Mouse (Mus musculus): ENCODE data around the gene Olfr994.

Olfr994 gene

DNA sequence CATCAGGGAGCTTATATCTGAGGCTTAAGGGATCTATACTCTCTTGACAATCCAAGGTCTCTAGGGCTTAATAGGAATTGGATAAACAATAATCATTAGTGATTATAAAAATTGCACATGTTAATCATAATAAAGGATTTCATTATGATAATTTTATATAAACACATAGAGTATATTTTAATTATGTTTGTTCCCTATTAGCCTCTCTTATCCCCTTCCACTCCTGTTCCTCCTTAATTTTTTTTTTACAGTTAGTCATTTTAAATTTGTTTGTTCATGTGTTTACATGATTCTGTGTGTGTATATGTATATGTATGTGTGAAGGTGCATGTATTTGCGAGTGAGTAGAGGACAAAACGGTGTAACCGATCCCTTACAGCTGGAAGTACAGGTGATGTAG, at the start of gene Olfr994:
Olfr994 (minus strand) TSS at position 101 of the 400 bp plus-strand sequence.
- no peak for DNase-seq (ENCODE audit: low spot score)

DNA sequence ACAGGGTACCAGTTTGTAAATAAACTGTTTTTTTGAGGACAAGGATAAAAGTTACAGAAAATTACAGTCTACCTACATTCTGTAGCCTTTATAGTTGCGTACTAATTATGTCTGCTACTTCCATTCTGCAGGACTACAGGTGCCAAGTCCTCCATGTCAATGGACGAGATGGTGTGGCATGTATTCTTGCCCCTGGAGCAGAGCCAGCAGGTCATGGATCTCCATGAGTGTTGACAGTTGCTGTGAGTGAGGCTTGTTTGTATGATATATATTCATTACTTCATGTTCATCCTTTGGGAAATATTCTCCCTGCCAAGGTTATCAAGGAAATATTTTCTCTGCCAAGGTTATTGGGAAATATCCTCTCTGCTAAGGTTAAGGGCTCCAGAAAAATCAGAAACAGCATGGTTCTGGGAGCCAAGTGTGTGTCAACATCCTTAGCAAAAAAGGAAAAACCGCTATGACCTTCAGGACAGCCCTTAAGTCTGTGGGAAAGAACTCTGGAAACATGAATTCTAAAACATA, 30.6 kb upstream of the Olfr994 start:
- peak; percentile 49 for DNase-seq (ENCODE audit: low spot score)

DNA sequence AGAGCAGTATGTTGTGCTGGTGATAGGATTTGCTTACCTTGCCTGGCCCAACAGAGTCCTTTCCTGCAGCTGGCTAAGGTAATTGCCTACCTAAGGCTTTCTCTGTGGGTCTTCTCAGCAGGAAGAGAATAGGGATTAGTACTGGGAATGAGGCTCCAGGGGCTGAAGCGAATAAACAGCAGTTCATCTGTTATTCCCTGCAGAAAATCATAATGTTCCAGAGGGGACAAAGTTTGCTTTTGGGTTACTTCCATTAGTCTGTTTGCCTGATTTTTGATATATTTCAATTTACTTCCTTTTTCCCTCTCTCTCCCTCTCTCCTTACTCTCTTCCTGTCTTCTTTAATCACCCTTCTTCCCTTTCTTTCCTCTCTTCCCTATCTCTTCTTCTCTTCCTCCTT, 7.3 kb upstream of the Olfr994 start, which contains the start of gene Olfr995:
Olfr995 (minus strand) TSS at position 101 of the 400 bp plus-strand sequence.
- DNase-seq (ENCODE audit: low spot score): no peak

DNA sequence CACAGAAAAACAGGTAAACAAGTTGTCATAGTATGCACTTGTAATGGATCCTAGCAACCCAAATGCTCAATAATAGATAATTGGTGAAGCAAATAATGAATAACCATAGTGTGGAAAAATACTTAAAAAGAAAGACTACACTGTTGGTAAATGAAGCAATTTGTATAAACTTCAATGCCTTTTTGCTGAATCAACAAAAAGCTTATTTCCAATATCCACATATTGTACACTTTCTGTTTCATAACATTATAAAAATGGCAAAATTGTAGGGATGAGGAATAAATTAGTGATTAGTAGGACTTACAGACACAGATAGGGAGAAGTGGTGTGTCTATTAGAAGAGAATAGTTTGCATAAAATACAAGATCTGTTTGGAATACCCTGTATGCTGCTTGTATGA, 6.3 kb upstream of the Olfr994 start:
- DNase-seq (ENCODE audit: low spot score): no peak

DNA sequence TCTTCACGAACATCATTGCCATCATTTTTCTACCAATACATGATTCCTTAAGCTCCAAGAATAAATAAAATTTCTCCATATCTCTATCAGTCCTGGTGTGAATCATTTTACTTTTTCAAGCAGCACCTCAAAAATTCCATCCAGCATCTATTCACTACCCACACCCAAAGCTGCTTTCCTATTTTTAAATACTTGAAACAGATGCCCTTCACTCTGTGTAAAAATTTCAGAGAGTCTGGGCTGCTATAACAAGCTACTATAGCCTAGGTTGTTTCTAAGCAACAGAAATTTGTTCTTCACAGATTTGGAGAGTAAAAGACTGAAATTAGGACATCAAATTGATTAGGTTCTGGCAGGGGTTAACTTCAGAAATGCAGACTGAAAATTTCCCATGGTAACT, 10.4 kb downstream of the Olfr994 start:
- no peak for DNase-seq (ENCODE audit: low spot score)

DNA sequence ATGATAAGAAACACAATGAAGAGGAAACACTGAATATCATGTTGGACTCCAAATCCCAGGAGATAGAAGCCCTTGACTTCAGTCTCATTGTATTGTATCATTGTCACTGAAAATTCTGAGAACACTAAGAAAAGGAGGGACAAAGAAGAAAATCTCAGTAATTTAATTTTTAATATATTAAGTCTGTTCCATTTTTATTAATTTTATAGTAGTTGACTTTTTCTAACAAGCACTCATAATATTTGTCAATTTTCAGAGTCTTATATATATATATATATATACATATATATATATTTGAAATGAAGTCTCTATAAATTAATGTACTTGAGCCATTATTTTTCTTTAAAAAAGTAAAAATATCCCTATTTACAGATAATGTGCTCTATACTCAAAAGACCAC, 21.5 kb downstream of the Olfr994 start, which contains the start of gene Olfr993:
Olfr993 (minus strand) TSS at position 101 of the 400 bp plus-strand sequence.
- no peak for DNase-seq (ENCODE audit: low spot score)

DNA sequence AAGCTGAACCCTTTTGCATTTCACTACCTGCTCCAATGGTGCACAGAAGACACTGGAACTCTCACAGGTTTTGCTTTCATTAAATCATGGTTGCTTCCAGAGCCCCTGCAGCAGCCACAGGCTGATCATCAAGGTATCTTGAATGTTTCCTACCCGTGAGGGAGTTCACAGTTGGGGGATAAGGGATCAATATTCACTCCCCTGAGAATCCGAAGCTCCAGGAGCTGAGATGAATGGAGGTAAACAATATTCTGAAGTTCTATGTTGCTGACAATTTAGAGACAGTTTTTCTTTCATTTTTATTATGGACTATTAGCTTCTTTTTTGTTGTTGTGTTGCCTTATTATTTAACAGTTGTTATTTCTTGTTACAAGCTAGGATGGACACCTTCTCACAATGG, 26.9 kb downstream of the Olfr994 start, which contains the start of gene Olfr992:
Olfr992 (minus strand) TSS at position 101 of the 400 bp plus-strand sequence.
- no peak for DNase-seq (ENCODE audit: low spot score)
